Comparison of ENCODE assay signal across 25 mouse cellular contexts in the genomic region with DNA sequence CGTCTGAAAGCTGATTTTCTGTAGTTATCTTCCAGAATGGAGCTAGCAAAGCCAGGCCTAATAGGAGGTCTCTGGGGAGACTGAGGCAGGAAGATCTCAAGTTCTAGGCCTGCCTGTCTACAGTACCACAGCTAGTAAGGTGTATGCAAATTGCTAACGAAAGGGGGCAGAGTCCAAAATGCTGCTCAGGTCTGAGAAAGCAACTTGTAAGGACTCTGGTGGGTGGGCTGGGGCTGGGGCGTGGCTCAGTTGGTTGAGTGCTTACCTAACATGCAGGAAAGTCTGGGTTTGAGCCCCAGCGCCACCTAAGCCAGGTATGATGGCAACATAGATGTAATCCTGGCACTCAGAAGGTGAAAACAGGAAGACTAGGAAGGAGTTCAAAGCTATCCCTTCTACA. TPM values are rescaled to one million over a fixed set of nuclear protein-coding genes. Genes with fewer than 3 reads are reported as not detected.
DNase-seq lines count a peak whose midpoint lies in the region; ATAC-seq and TF ChIP-seq lines count a peak whose summit lies in the region.
"Had no signal": no experiment of that assay in that cellular context is flagged by ENCODE, and none has a peak within 500 bp of the region (broad histone marks: within the 10 kb centered on the region; RNA-seq: fewer than 3 reads in every experiment).

No protein-coding gene starts in this region.

- no peaks in the 10 kb centered on the region for H3K27me3 ChIP-seq in kidney, adult 2 months (replicated peaks; ENCODE audit: control insufficient read depth, insufficient read depth, low read length)
- H3K27me3 ChIP-seq in hindbrain, embryonic 12.5 days, result no peaks in the 10 kb centered on the region
- H3K27me3 ChIP-seq: CH12.LX; embryonic facial prominence, embryonic 13.5 days; embryonic facial prominence, embryonic 15.5 days had no signal

- no peak overlapping the region for H3K4me2 ChIP-seq in hindbrain, embryonic 12.5 days (replicated peaks)
- H3K4me2 ChIP-seq: embryonic facial prominence, embryonic 13.5 days; forebrain, embryonic 12.5 days had no signal

- no peak for ATAC-seq in hindbrain, embryonic 12.5 days (ENCODE audit: low FRiP score)
- ATAC-seq: CD4-positive, CD25-positive, alpha-beta regulatory T cell, adult 4 months; forebrain, embryonic 14.5 days; forebrain, embryonic 16.5 days had no signal

- no peak overlapping the region for H3K4me3 ChIP-seq in kidney, adult 2 months (ENCODE audit: insufficient read depth, low read depth, low read length)
- H3K4me3 ChIP-seq in hindbrain, embryonic 12.5 days, result no peak overlapping the region
- H3K4me3 ChIP-seq: embryonic facial prominence, embryonic 13.5 days; embryonic facial prominence, embryonic 15.5 days; erythroblast, embryonic 14.5 days; forebrain, embryonic 10.5 days; forebrain, embryonic 12.5 days had no signal

- H3K9me3 ChIP-seq in hindbrain, embryonic 12.5 days (replicated peaks), result peaks cover 5% of the 10 kb centered on the region
- H3K9me3 ChIP-seq: embryonic facial prominence, embryonic 13.5 days; embryonic facial prominence, embryonic 15.5 days; forebrain, embryonic 10.5 days; forebrain, embryonic 12.5 days had no signal

- no peak overlapping the region for H3K9ac ChIP-seq in hindbrain, embryonic 12.5 days
- H3K9ac ChIP-seq: embryonic facial prominence, embryonic 13.5 days; embryonic facial prominence, embryonic 15.5 days; forebrain, embryonic 12.5 days had no signal

- 85% methylated on average over 4 of the region's 4 CpGs for WGBS in kidney, adult 2 months
- WGBS in hindbrain, embryonic 12.5 days, result 91% methylated on average over 4 of the region's 4 CpGs

- H3K4me1 ChIP-seq in kidney, adult 2 months (ENCODE audit: control insufficient read depth, insufficient read depth, low read length), result peaks cover 12% of the 10 kb centered on the region; the same call in 1 of the 2 replicates
- H3K4me1 ChIP-seq in hindbrain, embryonic 12.5 days, result peaks cover 3% of the 10 kb centered on the region; the same call in 1 of the 2 replicates

- H3K27ac ChIP-seq in kidney, adult 2 months (ENCODE audit: insufficient read depth, low read depth, low read length), result peak overlapping the region; percentile 42; the same call in 1 of the 2 replicates
- no peak overlapping the region for H3K27ac ChIP-seq in hindbrain, embryonic 12.5 days
- H3K27ac ChIP-seq: embryonic facial prominence, embryonic 13.5 days; forebrain, embryonic 10.5 days; forebrain, embryonic 12.5 days had no signal

- no peak for TF ChIP-seq POLR2A in kidney, adult 2 months (IDR thresholded peaks at IDR 0.05; ENCODE audit: low read depth, low read length)

- H3K36me3 ChIP-seq in kidney, adult 2 months (ENCODE audit: control insufficient read depth, insufficient read depth, low read length), result no peaks in the 10 kb centered on the region
- no peaks in the 10 kb centered on the region for H3K36me3 ChIP-seq in hindbrain, embryonic 12.5 days
- H3K36me3 ChIP-seq: embryonic facial prominence, embryonic 13.5 days; embryonic facial prominence, embryonic 15.5 days; forebrain, embryonic 10.5 days; forebrain, embryonic 12.5 days had no signal

- no peak for DNase-seq in kidney, adult 2 months
- no peak for DNase-seq in kidney, adult 8-10 months
- peak; percentile 60 for DNase-seq in ES-CJ7 (ENCODE audit: low read depth, low spot score)
- DNase-seq in ZHBTc4 (ENCODE audit: low read depth, low spot score), result peak; percentile 36
- DNase-seq: adrenal gland, adult 2 months; adrenal gland, postnatal 10 days; adrenal gland, postnatal 25 days; B cell, adult 2 months; cerebellum, adult 11 months; cerebellum, adult 18-20 months; cerebellum, adult 8-10 months; cerebellum, adult 9-11 months; cerebellum, postnatal 14 days; cerebellum, postnatal 36 days; embryo, embryonic 11 days had no signal

- no peak for TF ChIP-seq CTCF in kidney, adult 2 months (conservative IDR thresholded peaks at IDR 0.05; ENCODE audit: insufficient read depth, insufficient read length, low read depth, low read length)

RNA-seq across cellular contexts. Expression of gene Tuba1c, which starts 9.5 kb away (rescaled TPM):
- polyA plus RNA-seq in kidney, adult 2 months (2012; rRNA removed), result 128 and 146 TPM in 2 replicates
- 59.6 and 72.4 TPM in 2 replicates for polyA plus RNA-seq in hindbrain, embryonic 12.5 days (2016; fragmentation: Nextera tagmentation; extraction: Ambion mirVana)

RNA-seq across cellular contexts. Expression of gene Prph, which starts 34.8 kb away (rescaled TPM):
- polyA plus RNA-seq in kidney, adult 2 months (2012; rRNA removed), result 1.7 and 3.2 TPM in 2 replicates
- polyA plus RNA-seq in hindbrain, embryonic 12.5 days (2016; fragmentation: Nextera tagmentation; extraction: Ambion mirVana), result 23.3 and 35.6 TPM in 2 replicates
- polyA plus RNA-seq: CD4-positive, CD25-positive, alpha-beta regulatory T cell, adult 4 months; erythroblast, embryonic 14.5 days had no signal

RNA-seq across cellular contexts. Expression of gene Troap, which starts 54.2 kb away (rescaled TPM):
- 0.29 and 0.33 TPM in 2 replicates for polyA plus RNA-seq in kidney, adult 2 months (2012; rRNA removed)
- 24.1 and 29.2 TPM in 2 replicates for polyA plus RNA-seq in hindbrain, embryonic 12.5 days (2016; fragmentation: Nextera tagmentation; extraction: Ambion mirVana)

Comparison
In these comparisons a context has a peak if more than half of its experiments do, and no peak if none do; other contexts are left out.
1. DNase-seq: peak in ES-CJ7 (single experiment) and ZHBTc4 (single experiment); none in kidney, adult 2 months (single experiment) and kidney, adult 8-10 months (0 of 2).
2. RNA of gene Troap, which starts 54.2 kb away (polyA plus RNA-seq): 24.1 to 29.2 TPM in hindbrain, embryonic 12.5 days; 0.29 to 0.33 TPM in kidney, adult 2 months; every median in the first group is over 10 times any median in the second.